Mouse (Mus musculus) gastrocnemius, postnatal 25 days (tissue): ENCODE data around the gene Enkd1. TPM values are rescaled to one million over a fixed set of nuclear protein-coding genes. Genes with fewer than 3 reads are reported as not detected.

Experiments
- DNase-seq: peaks from one replicate; pipeline ENCODE4 v3.0.0; 2022
- total RNA-seq, 2 experiments: library from RNA; stranded (reverse); gene quantifications; 1 replicate in 1 of 2; 2 replicates in 1 of 2; pipeline ENCODE4 v1.2.3; 2021

The Enkd1 gene
- total RNA-seq, 2 experiments from 2014 or later: 0.82 to 1.0 TPM

- DNase-seq: no peak
These were observed 6.0 kb downstream of the Enkd1 start for GRCm38 (mm10) chr8:105702001-105702401.

- DNase-seq: peak; percentile 91
These were observed 6.8 kb downstream of the Enkd1 start, which contains the start of the genes Acd and Pard6a for GRCm38 (mm10) chr8:105700966-105701824. TSS of gene Acd (minus strand) at chr8:105701102. TSS of gene Pard6a (plus strand) at chr8:105701148.

GRCm38 (mm10) chr8:105700566-105700965 lies 7.4 kb downstream of the Enkd1 start:
- DNase-seq: no peak

GRCm38 (mm10) chr8:105699488-105700215 lies 8.4 kb downstream of the Enkd1 start:
- no peak for DNase-seq

- DNase-seq: no peak
These were observed 9.3 kb downstream of the Enkd1 start for GRCm38 (mm10) chr8:105698734-105699133.

- no peak for DNase-seq
These were observed 10.7 kb downstream of the Enkd1 start for GRCm38 (mm10) chr8:105697196-105697780.

GRCm38 (mm10) chr8:105695080-105695780 lies 12.8 kb downstream of the Enkd1 start:
- no peak for DNase-seq

- DNase-seq: no peak
These were observed 13.8 kb downstream of the Enkd1 start for GRCm38 (mm10) chr8:105694051-105694799.

- peak; percentile 45 for DNase-seq
These were observed 14.4 kb downstream of the Enkd1 start for GRCm38 (mm10) chr8:105693648-105694047.

GRCm38 (mm10) chr8:105692449-105693182 lies 15.4 kb downstream of the Enkd1 start:
- DNase-seq: no peak

- DNase-seq: no peak
These were observed 17.0 kb downstream of the Enkd1 start for GRCm38 (mm10) chr8:105690978-105691377.

GRCm38 (mm10) chr8:105689983-105690360 lies 18.0 kb downstream of the Enkd1 start:
- DNase-seq: no peak

- no peak for DNase-seq
These were observed 18.6 kb downstream of the Enkd1 start for GRCm38 (mm10) chr8:105689256-105689982.

GRCm38 (mm10) chr8:105688242-105688752 lies 19.7 kb downstream of the Enkd1 start:
- DNase-seq: no peak

GRCm38 (mm10) chr8:105687512-105687911 lies 20.5 kb downstream of the Enkd1 start:
- no peak for DNase-seq

- no peak for DNase-seq
These were observed 21.5 kb downstream of the Enkd1 start for GRCm38 (mm10) chr8:105686551-105686950.

GRCm38 (mm10) chr8:105685796-105686308 lies 22.2 kb downstream of the Enkd1 start, which contains the start of gene Carmil2:
TSS of gene Carmil2 (plus strand) at chr8:105686274.
- DNase-seq: peak; percentile 65

- no peak for DNase-seq
These were observed 22.7 kb downstream of the Enkd1 start for GRCm38 (mm10) chr8:105685325-105685724.

- no peak for DNase-seq
These were observed 30.1 kb downstream of the Enkd1 start for GRCm38 (mm10) chr8:105677891-105678290.
